Mouse (Mus musculus) olfactory bulb, adult 2 months (tissue): ENCODE results near the gene Ldlrad1.

Experiments
- CTCF ChIP-seq: fragments of 200-500 bp; IDR thresholded peaks from 2 replicates; pipeline ENCODE4 v1.5.1; 2012; ENCODE audit warnings: low read depth, mild to moderate bottlenecking, low read length, moderate library complexity; ENCODE audit not compliant: insufficient read depth
- POLR2A ChIP-seq: fragments of 200-500 bp; IDR thresholded peaks from 2 replicates; pipeline ENCODE4 v1.6.1; 2012; ENCODE audit warnings: mild to moderate bottlenecking, low read depth, low read length, moderate library complexity; ENCODE audit not compliant: insufficient read depth

DNA sequence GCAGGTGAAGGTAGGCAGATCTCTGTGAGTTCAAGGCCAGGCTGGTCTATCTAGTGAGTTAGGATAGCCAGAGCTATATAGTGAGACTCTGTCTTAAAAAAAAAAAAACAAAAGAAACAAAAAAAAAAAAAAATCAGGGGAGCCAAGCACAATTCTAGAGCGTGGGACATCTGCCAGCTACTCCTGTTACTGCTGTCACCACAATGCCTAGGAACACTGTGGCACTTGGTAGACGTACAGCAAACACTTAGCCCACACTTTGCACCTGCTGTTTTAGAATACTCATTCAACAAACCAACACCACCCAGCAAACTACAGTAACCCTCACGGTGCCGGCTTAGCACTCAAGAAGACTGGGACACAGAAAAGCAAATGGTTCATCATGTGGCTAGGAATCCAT, 2.5 kb downstream of the Ldlrad1 start:
- no peak for TF ChIP-seq CTCF
- no peak for TF ChIP-seq POLR2A
